Mouse (Mus musculus) CH12.LX (cell line): ENCODE measurements around the gene B4galnt4. TPM values are rescaled to one million over a fixed set of nuclear protein-coding genes. Genes with fewer than 3 reads are reported as not detected.

Experiments
- DNase-seq: peaks from one replicate; pipeline ENCODE4 v3.0.0-alpha.2; 2013; ENCODE audit errors: extremely low read depth
- H3K27ac ChIP-seq: 2 replicates; pipeline ENCODE4 v1.5.1; 2012; ENCODE audit warnings: low read depth, mild to moderate bottlenecking, control low read depth, moderate library complexity; ENCODE audit not compliant: insufficient read depth
- H3K27me3 ChIP-seq: replicated peaks from 2 replicates; pipeline ENCODE3; 2012; ENCODE audit warnings: inconsistent platforms
- H3K36me3 ChIP-seq, 2 experiments: replicated peaks in 1 of 2; 2 replicates each; pipeline versions ENCODE3 to v1.6.1; 2012; ENCODE audit warnings: inconsistent platforms in 1 of 2, low read length in 1 of 2, mild to moderate bottlenecking in 1 of 2, mixed read lengths in 1 of 2, moderate library complexity in 1 of 2; ENCODE audit not compliant: control insufficient read depth in 1 of 2, insufficient read depth in 1 of 2
- H3K4me1 ChIP-seq, 2 experiments: 2 replicates each; pipeline ENCODE4 v1.6.1; 2012; ENCODE audit warnings: inconsistent platforms in 1 of 2, moderate library complexity in 1 of 2; ENCODE audit not compliant: insufficient read depth in 2 of 2, control insufficient read depth in 1 of 2
- H3K4me2 ChIP-seq: 2 replicates; pipeline ENCODE4 v1.6.1; 2012; ENCODE audit warnings: low read depth, mild to moderate bottlenecking, control low read depth; ENCODE audit not compliant: poor library complexity, insufficient read depth, severe bottlenecking
- H3K4me3 ChIP-seq, 3 experiments: fragments of 150-350 bp in 1 of 3; sonication (generic) in 1 of 3; replicated peaks in 1 of 3; 2 replicates each; pipeline versions ENCODE3 to v1.5.1; 2011 to 2012; ENCODE audit warnings: low read depth in 2 of 3, low read length in 2 of 3, mild to moderate bottlenecking in 2 of 3, moderate library complexity in 2 of 3, control low read depth in 1 of 3, improper control_type of control experiment in 1 of 3, inconsistent platforms in 1 of 3, mixed read lengths in 1 of 3; ENCODE audit not compliant: poor library complexity in 1 of 3
- H3K79me2 ChIP-seq: replicated peaks from 2 replicates; pipeline ENCODE4 v1.6.1; 2012; ENCODE audit warnings: mild to moderate bottlenecking, moderate library complexity; ENCODE audit not compliant: control insufficient read depth, poor library complexity, insufficient read depth, severe bottlenecking; ENCODE audit errors: extremely low read depth
- H3K9ac ChIP-seq: 2 replicates; pipeline ENCODE4 v1.6.1; 2012; ENCODE audit warnings: low read depth, mild to moderate bottlenecking, control low read depth, moderate library complexity; ENCODE audit not compliant: insufficient read depth
- H3K9me3 ChIP-seq: replicated peaks from 2 replicates; pipeline ENCODE3; 2012; ENCODE audit warnings: low read length, inconsistent platforms, mixed read lengths
- BHLHE40 ChIP-seq: IDR thresholded peaks from 2 replicates; pipeline ENCODE4 v1.6.1; 2011; ENCODE audit warnings: mild to moderate bottlenecking, low read depth, low read length, improper control_type of control experiment
- CHD1 ChIP-seq: IDR thresholded peaks from 2 replicates; pipeline ENCODE4 v1.6.1; 2012; ENCODE audit warnings: low read depth, low read length, improper control_type of control experiment, inconsistent platforms
- CHD2 ChIP-seq: IDR thresholded peaks from 2 replicates; pipeline ENCODE4 v1.6.1; 2011; ENCODE audit warnings: low read length, improper control_type of control experiment
- CTCF ChIP-seq, 2 experiments: IDR thresholded peaks in 1 of 2; conservative IDR thresholded peaks in 1 of 2; 2 replicates each; pipeline ENCODE4 v1.5.1; 2011 to 2012; ENCODE audit warnings: low read depth in 2 of 2, low read length in 2 of 2, improper control_type of control experiment in 1 of 2, inconsistent platforms in 1 of 2, mild to moderate bottlenecking in 1 of 2, moderate library complexity in 1 of 2
- ELF1 ChIP-seq: IDR thresholded peaks from 2 replicates; pipeline ENCODE4 v1.6.1; 2014; ENCODE audit warnings: low read depth, mild to moderate bottlenecking, inconsistent platforms, low read length, improper control_type of control experiment
- EP300 ChIP-seq: IDR thresholded peaks from 2 replicates; pipeline ENCODE4 v1.6.1; 2011; ENCODE audit warnings: low read length, improper control_type of control experiment
- ETS1 ChIP-seq: conservative IDR thresholded peaks from 2 replicates; pipeline ENCODE4 v1.6.1; 2012; ENCODE audit warnings: low read depth, mild to moderate bottlenecking, inconsistent platforms, low read length, improper control_type of control experiment, moderate library complexity
- GABPA ChIP-seq: IDR thresholded peaks from 2 replicates; pipeline ENCODE4 v1.6.1; 2012; ENCODE audit warnings: low read depth, low read length, improper control_type of control experiment, inconsistent platforms; ENCODE audit not compliant: insufficient replicate concordance
- HCFC1 ChIP-seq: IDR thresholded peaks from 2 replicates; pipeline ENCODE4 v1.6.1; 2012; ENCODE audit warnings: low read depth, mild to moderate bottlenecking, inconsistent platforms, low read length, improper control_type of control experiment
- JUN ChIP-seq: IDR thresholded peaks from 2 replicates; pipeline ENCODE4 v1.6.1; 2011; ENCODE audit warnings: low read depth, mild to moderate bottlenecking, low read length, improper control_type of control experiment, moderate library complexity; ENCODE audit not compliant: insufficient read depth
- JUND ChIP-seq: conservative IDR thresholded peaks from 2 replicates; pipeline ENCODE4 v1.6.1; 2011; ENCODE audit warnings: low read depth, low read length, improper control_type of control experiment
- KAT2A ChIP-seq: IDR thresholded peaks from 2 replicates; pipeline ENCODE4 v1.6.1; 2012; ENCODE audit warnings: low read length, improper control_type of control experiment, inconsistent platforms; ENCODE audit not compliant: insufficient replicate concordance
- MAFK ChIP-seq: IDR thresholded peaks from 2 replicates; pipeline ENCODE4 v1.6.1; 2011; ENCODE audit warnings: low read length, improper control_type of control experiment; ENCODE audit not compliant: insufficient replicate concordance
- MAZ ChIP-seq: IDR thresholded peaks from 2 replicates; pipeline ENCODE4 v1.6.1; 2012; ENCODE audit warnings: low read depth, mild to moderate bottlenecking, inconsistent platforms, low read length, improper control_type of control experiment, moderate library complexity
- MEF2A ChIP-seq: IDR thresholded peaks from 2 replicates; pipeline ENCODE4 v1.6.1; 2014; ENCODE audit warnings: low read depth, mild to moderate bottlenecking, inconsistent platforms, low read length, improper control_type of control experiment, borderline replicate concordance
- MYC ChIP-seq: IDR thresholded peaks from 2 replicates; pipeline ENCODE4 v1.6.1; 2011; ENCODE audit warnings: low read depth, mild to moderate bottlenecking, improper control_type of control experiment, low read length
- PAX5 ChIP-seq: IDR thresholded peaks from 2 replicates; pipeline ENCODE4 v1.6.1; 2012; ENCODE audit warnings: low read length, inconsistent platforms, mixed read lengths
- POLR2A ChIP-seq: IDR thresholded peaks from 2 replicates; pipeline ENCODE4 v1.6.1; 2011; ENCODE audit warnings: low read depth, mild to moderate bottlenecking, improper control_type of control experiment, low read length
- POLR2AphosphoS2 ChIP-seq: IDR thresholded peaks from 2 replicates; pipeline ENCODE4 v1.6.1; 2011; ENCODE audit warnings: low read depth, low read length, improper control_type of control experiment
- SMC3 ChIP-seq: IDR thresholded peaks from 2 replicates; pipeline ENCODE4 v1.6.1; 2011; ENCODE audit warnings: low read depth, low read length, improper control_type of control experiment
- USF1 ChIP-seq: IDR thresholded peaks from 2 replicates; pipeline ENCODE4 v1.6.1; 2014; ENCODE audit warnings: low read depth, mild to moderate bottlenecking, inconsistent platforms, low read length, improper control_type of control experiment
- USF2 ChIP-seq: conservative IDR thresholded peaks from 2 replicates; pipeline ENCODE4 v1.6.1; 2011; ENCODE audit warnings: low read depth, low read length, improper control_type of control experiment
- dilution Hi-C: fragments of 300-500 bp; cut with MboI; formaldehyde crosslinking; loops from 2 replicates; pipeline ENCODE4 v1.14.3; 2020; ENCODE audit warnings: low sequenced_read_pairs; ENCODE audit not compliant: extremely low pct_unique_long_range_greater_than_20kb, extremely low pct_ligation_motif_present
- in situ Hi-C: fragments of 300-500 bp; cut with MboI; formaldehyde crosslinking; loops from 3 replicates; pipeline ENCODE4 v1.14.3; 2019; ENCODE audit warnings: low sequenced_read_pairs, low pct_ligation_motif_present, low pct_unique_long_range_greater_than_20kb, mixed read lengths
- polyA plus RNA-seq: library from polyadenylated mRNA; unstranded; fragments of >175 nt; gene quantifications from 2 replicates; pipeline ENCODE4 v1.2.1, GENCODE M21; 2012; ENCODE audit warnings: low read depth; ENCODE audit not compliant: insufficient read length
- total RNA-seq, 2 experiments: library from RNA; depleted of rRNA; stranded (reverse); fragments of 300-350 nt in 1 of 2; fragments of >200 nt in 1 of 2; gene quantifications; 2 replicates each; pipeline ENCODE4 v1.2.3; 2012 to 2014

The B4galnt4 gene
- total and polyA plus RNA-seq, 3 experiments, result 0.91 to 13.1 (median 2.9) TPM

DNA sequence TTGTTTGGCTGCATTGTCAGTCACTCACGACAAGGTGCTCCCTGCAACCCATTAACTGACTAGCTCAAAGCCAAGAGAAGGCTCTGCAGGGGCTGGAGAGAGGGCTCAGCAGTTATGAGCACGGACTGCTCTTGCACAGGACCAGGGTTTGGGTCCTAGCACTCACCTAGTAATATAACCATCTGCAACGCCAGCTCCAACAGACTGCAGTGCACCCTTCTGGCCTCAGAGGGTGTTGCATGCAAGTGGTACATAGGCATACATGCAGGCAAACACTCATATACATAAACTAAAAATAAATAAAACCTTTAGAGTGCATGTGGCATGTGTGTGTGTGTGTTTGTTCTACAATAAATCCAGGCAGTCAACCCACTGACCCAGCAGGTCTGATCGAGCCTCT is 5.1 kb upstream of the B4galnt4 start:
- no peak overlapping the region for H3K9ac ChIP-seq
- no peak for DNase-seq
- H3K36me3 ChIP-seq, result no peaks in the 10 kb centered on the region
- in situ Hi-C loops, result no loop called here
- peaks cover 32% of the 10 kb centered on the region for H3K27me3 ChIP-seq
- H3K4me2 ChIP-seq, result no peak overlapping the region
- peaks cover 16% of the 10 kb centered on the region for H3K9me3 ChIP-seq
- dilution Hi-C loops, result no loop called here
- no peak overlapping the region for H3K27ac ChIP-seq
- H3K4me1 ChIP-seq, result peaks cover 15 to 38% of the 10 kb centered on the region in 2 experiments
- no peaks in the 10 kb centered on the region for H3K79me2 ChIP-seq
- no peak for TF ChIP-seq PAX5
- TF ChIP-seq USF2, result no peak
- no peak for TF ChIP-seq KAT2A
- TF ChIP-seq CTCF (conservative IDR thresholded peaks at IDR 0.05 in 1 of 2, IDR thresholded peaks at IDR 0.05 in 1 of 2; ENCODE audit: low read depth in 2 of 2, low read length in 2 of 2), result peak in 1 of 2 experiments; percentile 14; a peak in 1 of 4 replicates
- no peak overlapping the region for H3K4me3 ChIP-seq

DNA sequence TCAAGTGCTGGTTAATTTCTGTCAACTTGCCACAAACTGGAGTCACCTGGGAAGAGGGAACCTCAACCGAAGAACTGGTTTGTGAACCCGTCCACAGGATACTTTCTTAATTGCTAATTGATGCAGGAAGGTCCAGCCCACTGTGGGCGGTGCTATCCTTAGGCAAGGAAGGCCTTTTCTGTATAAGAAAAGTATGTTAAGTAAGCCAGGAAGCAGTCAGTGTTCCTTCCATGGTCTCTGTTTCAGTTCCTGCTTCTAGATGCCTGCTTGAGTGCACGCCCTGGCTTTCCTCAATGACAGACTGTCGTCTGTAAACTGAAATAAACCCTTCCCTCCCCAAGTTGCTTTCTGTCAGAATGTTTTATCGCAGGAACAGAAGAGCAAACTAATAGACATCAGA is 3.9 kb upstream of the B4galnt4 start:
- no peaks in the 10 kb centered on the region for H3K79me2 ChIP-seq
- H3K4me1 ChIP-seq, result peaks cover 21 to 38% of the 10 kb centered on the region in 2 experiments
- H3K27ac ChIP-seq, result no peak overlapping the region
- H3K27me3 ChIP-seq, result peaks cover 44% of the 10 kb centered on the region
- H3K4me2 ChIP-seq, result no peak overlapping the region
- in situ Hi-C loops, result no loop called here
- no peak overlapping the region for H3K4me3 ChIP-seq
- TF ChIP-seq GABPA, result no peak
- TF ChIP-seq EP300, result peak; percentile 45; the same call in 1 of the 2 replicates
- TF ChIP-seq MAZ, result no peak
- TF ChIP-seq ELF1, result no peak
- dilution Hi-C loops, result no loop called here
- H3K36me3 ChIP-seq, result no peaks in the 10 kb centered on the region
- no peak overlapping the region for H3K9ac ChIP-seq
- DNase-seq, result peak; percentile 23
- H3K9me3 ChIP-seq, result peaks cover 16% of the 10 kb centered on the region

DNA sequence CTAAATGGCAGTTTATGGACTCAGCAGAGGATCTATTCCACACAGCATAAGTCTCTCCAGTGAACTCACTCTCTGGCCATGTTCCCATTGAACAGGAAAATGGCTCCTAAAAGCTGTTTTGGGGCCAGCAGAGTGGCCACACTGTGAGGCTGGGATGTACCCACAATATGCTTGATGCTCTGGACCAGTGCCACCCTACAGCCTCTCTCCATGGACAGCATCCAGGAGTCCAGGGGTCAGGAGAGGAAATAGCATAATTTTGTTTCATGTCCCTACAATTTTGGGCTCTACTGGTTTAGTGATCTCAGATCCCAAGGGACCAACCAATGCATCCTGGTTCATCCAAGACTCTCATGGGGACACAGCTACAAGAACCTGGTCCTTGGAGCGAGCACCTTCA is 3.4 kb upstream of the B4galnt4 start:
- dilution Hi-C loops (no loop called here), in situ Hi-C loops (no loop called here)
- no peak overlapping the region for H3K4me3 ChIP-seq
- no peak overlapping the region for H3K9ac ChIP-seq
- H3K36me3 ChIP-seq, result no peaks in the 10 kb centered on the region
- H3K4me1 ChIP-seq, result peaks cover 21 to 38% of the 10 kb centered on the region in 2 experiments
- H3K27ac ChIP-seq, result no peak overlapping the region
- DNase-seq, result no peak
- TF ChIP-seq JUN (no peak), CHD2 (no peak), HCFC1 (no peak), ETS1 (no peak), POLR2A (no peak), BHLHE40 (no peak), CTCF (conservative IDR thresholded peaks at IDR 0.05 in 1 of 2, IDR thresholded peaks at IDR 0.05 in 1 of 2; ENCODE audit: low read depth in 2 of 2, low read length in 2 of 2) (no peak), POLR2AphosphoS2 (no peak), USF1 (no peak), MAFK (no peak), JUND (no peak), MEF2A (no peak), MYC (no peak), CHD1 (no peak), SMC3 (no peak)
- no peak overlapping the region for H3K4me2 ChIP-seq
- peaks cover 50% of the 10 kb centered on the region for H3K27me3 ChIP-seq
- no peaks in the 10 kb centered on the region for H3K79me2 ChIP-seq
- peaks cover 16% of the 10 kb centered on the region for H3K9me3 ChIP-seq
